Mouse (Mus musculus): ENCODE results near the gene Rhox6. TPM values are rescaled to one million over a fixed set of nuclear protein-coding genes. Genes with fewer than 3 reads are reported as not detected.

Rhox6 gene
- polyA plus RNA-seq, 1 experiment = not detected

DNA sequence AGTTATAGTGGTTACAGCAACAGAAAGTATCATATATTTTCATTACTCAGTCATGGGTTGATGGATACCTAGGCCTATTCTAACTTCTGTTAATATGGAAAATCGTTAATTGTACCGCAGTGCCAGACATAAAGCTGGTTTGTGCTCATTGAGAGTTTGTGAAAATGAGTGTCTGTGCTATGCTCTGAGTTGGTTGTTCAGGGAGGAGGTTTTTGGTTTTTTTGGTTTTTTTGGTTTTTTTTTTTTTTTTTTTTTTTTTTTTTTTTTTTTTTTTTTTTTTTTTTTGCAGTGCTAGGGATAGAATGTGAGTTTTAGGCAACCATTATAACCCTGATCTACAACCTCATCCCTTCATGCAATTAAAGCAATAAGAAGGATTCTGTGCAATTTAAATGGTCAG lies 44.9 kb downstream of the Rhox6 start:
- H3K27me3 ChIP-seq (ENCODE audit: control insufficient read depth, insufficient read depth, insufficient read length) = no peaks in the 10 kb centered on the region
- no peak overlapping the region for H3ac ChIP-seq (ENCODE audit: control insufficient read depth, insufficient read length)
- no peaks in the 10 kb centered on the region for H3K36me3 ChIP-seq (ENCODE audit: control insufficient read depth, insufficient read depth)
- H3K4me2 ChIP-seq (ENCODE audit: low read depth) = no peak overlapping the region
- H3K79me2 ChIP-seq (ENCODE audit: control insufficient read depth, insufficient read depth) = no peaks in the 10 kb centered on the region
- TF ChIP-seq SRF (IDR thresholded peaks at IDR 0.05; ENCODE audit: control insufficient read depth, insufficient read length, low read depth) = no peak
- TF ChIP-seq CEBPB (IDR thresholded peaks at IDR 0.05; ENCODE audit: insufficient read depth, poor library complexity, severe bottlenecking) = no peak
- TF ChIP-seq REST (IDR thresholded peaks at IDR 0.05; ENCODE audit: insufficient read depth, insufficient read length) = no peak
- no peak for TF ChIP-seq USF1 (IDR thresholded peaks at IDR 0.05; ENCODE audit: low read depth)
- no peak for TF ChIP-seq POLR2A (IDR thresholded peaks at IDR 0.05; ENCODE audit: insufficient read length, low read depth)
- no peak for TF ChIP-seq MYOG (IDR thresholded peaks at IDR 0.05; ENCODE audit: control insufficient read depth in 1 of 3, insufficient read depth in 1 of 3, insufficient read length in 2 of 3, low read depth in 2 of 3)
- TF ChIP-seq MAX (IDR thresholded peaks at IDR 0.05; ENCODE audit: low read depth) = no peak
- no peak for TF ChIP-seq E2F4 (IDR thresholded peaks at IDR 0.05; ENCODE audit: insufficient read depth)
- no peak for TF ChIP-seq TCF12 (IDR thresholded peaks at IDR 0.05; ENCODE audit: insufficient read depth, poor library complexity, severe bottlenecking)
- no peak overlapping the region for H3K4me3 ChIP-seq

DNA sequence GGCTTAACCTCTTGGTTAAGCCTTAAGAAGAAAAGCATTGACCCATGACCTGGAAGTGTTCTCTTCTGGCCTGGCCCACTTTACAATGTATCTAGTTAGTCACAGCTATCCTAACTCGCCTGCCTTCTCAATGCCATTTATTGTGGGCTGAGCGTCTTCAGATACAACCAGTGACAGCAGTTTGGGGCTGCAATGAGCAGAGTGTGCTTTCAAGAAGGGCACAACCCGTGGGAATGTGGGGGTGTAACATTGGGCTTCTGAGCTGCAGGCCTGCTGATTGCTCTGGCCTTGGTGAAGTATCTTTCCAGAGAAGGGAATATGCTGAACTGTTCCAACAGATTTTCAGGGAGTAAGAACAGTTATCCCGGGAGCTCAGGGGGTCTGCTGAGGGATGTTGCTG lies 52.1 kb downstream of the Rhox6 start, which contains the start of gene Rhox8:
TSS of gene Rhox8 (minus strand) at position 101 of the 400 bp plus-strand sequence.
- Histone ChIP-seq H3K79me2 (ENCODE audit: control insufficient read depth, insufficient read depth) (no peaks in the 10 kb centered on the region), H3K4me3 (no peak within 1 kb of the TSS), H3ac (ENCODE audit: control insufficient read depth, insufficient read length) (no peak within 1 kb of the TSS), H3K36me3 (ENCODE audit: control insufficient read depth, insufficient read depth) (no peaks in the 10 kb centered on the region), H3K27me3 (ENCODE audit: control insufficient read depth, insufficient read depth, insufficient read length) (no peaks in the 10 kb centered on the region), H3K4me2 (ENCODE audit: low read depth) (no peak within 1 kb of the TSS)
- TF ChIP-seq SRF (IDR thresholded peaks at IDR 0.05; ENCODE audit: control insufficient read depth, insufficient read length, low read depth) (no peak), TCF12 (IDR thresholded peaks at IDR 0.05; ENCODE audit: insufficient read depth, poor library complexity, severe bottlenecking) (no peak), CEBPB (IDR thresholded peaks at IDR 0.05; ENCODE audit: insufficient read depth, poor library complexity, severe bottlenecking) (no peak), TCF3 (IDR thresholded peaks at IDR 0.05; ENCODE audit: insufficient read length, low read depth) (no peak), POLR2AphosphoS2 (IDR thresholded peaks at IDR 0.05; ENCODE audit: insufficient read length, low read depth) (no peak), REST (IDR thresholded peaks at IDR 0.05; ENCODE audit: insufficient read depth, insufficient read length) (no peak), MAX (IDR thresholded peaks at IDR 0.05; ENCODE audit: low read depth) (no peak), E2F4 (IDR thresholded peaks at IDR 0.05; ENCODE audit: insufficient read depth) (no peak), POLR2A (IDR thresholded peaks at IDR 0.05; ENCODE audit: insufficient read length, low read depth) (no peak), MYOG (IDR thresholded peaks at IDR 0.05; ENCODE audit: control insufficient read depth in 1 of 3, insufficient read depth in 1 of 3, insufficient read length in 2 of 3, low read depth in 2 of 3) (no peak), USF1 (IDR thresholded peaks at IDR 0.05; ENCODE audit: low read depth) (no peak), MYOD1 (IDR thresholded peaks at IDR 0.05; ENCODE audit: control insufficient read depth in 1 of 3, insufficient read length in 2 of 3, low read depth in 2 of 3) (no peak)

Other genes starting within 250 kb of the Rhox6 start
- not detected for gene Rhox3f, start 245.9 kb upstream of the Rhox6 start, polyA plus RNA-seq (2012; fragmentation: generic; extraction: Trizol)
- gene Rhox4f, start 219.2 kb upstream of the Rhox6 start, polyA plus RNA-seq (2012; fragmentation: generic; extraction: Trizol) = not detected
- not detected for gene Rhox3g, start 198.3 kb upstream of the Rhox6 start, polyA plus RNA-seq (2012; fragmentation: generic; extraction: Trizol)
- gene Rhox2g, start 183.4 kb upstream of the Rhox6 start, polyA plus RNA-seq (2012; fragmentation: generic; extraction: Trizol) = not detected
- gene Rhox4g, start 175.6 kb upstream of the Rhox6 start, polyA plus RNA-seq (2012; fragmentation: generic; extraction: Trizol) = not detected
- gene Rhox3h, start 158.1 kb upstream of the Rhox6 start, polyA plus RNA-seq (2012; fragmentation: generic; extraction: Trizol) = not detected
- gene Rhox2h, start 153.6 kb upstream of the Rhox6 start, polyA plus RNA-seq (2012; fragmentation: generic; extraction: Trizol) = not detected
- 4.4 TPM for gene Rhox5, start 22.1 kb upstream of the Rhox6 start, polyA plus RNA-seq (2012; fragmentation: generic; extraction: Trizol)
- not detected for gene Rhox7a, start 4.8 kb downstream of the Rhox6 start, polyA plus RNA-seq (2012; fragmentation: generic; extraction: Trizol)
- not detected for gene Rhox8, start 52.0 kb downstream of the Rhox6 start, polyA plus RNA-seq (2012; fragmentation: generic; extraction: Trizol)
- gene Rhox7b, start 70.3 kb downstream of the Rhox6 start, polyA plus RNA-seq (2012; fragmentation: generic; extraction: Trizol) = not detected
- not detected for gene Rhox9, start 74.9 kb downstream of the Rhox6 start, polyA plus RNA-seq (2012; fragmentation: generic; extraction: Trizol)
- not detected for gene Btg1-ps1, start 191.9 kb downstream of the Rhox6 start, polyA plus RNA-seq (2012; fragmentation: generic; extraction: Trizol)
- not detected for gene Btg1-ps2, start 216.2 kb downstream of the Rhox6 start, polyA plus RNA-seq (2012; fragmentation: generic; extraction: Trizol)
- gene Rhox10, start 239.6 kb downstream of the Rhox6 start, polyA plus RNA-seq (2012; fragmentation: generic; extraction: Trizol) = 0.19 TPM